Mouse (Mus musculus): ENCODE results near the gene Ptges3. TPM values are rescaled to one million over a fixed set of nuclear protein-coding genes. Genes with fewer than 3 reads are reported as not detected.
"Not testable (repeated sequence)": the region's sequence is repeated elsewhere in the genome, so short reads cannot be mapped to it uniquely, and the experiment has no call there.

The Ptges3 gene
- total RNA-seq, 2 experiments from 2014 or later, result 134 to 145 TPM

GRCm38 (mm10) chr10:128058184-128058583 is 570 bp upstream of the Ptges3 start:
- DNase-seq (ENCODE audit: extremely low spot score in 1 of 2, low spot score in 1 of 2), result no peak

GRCm38 (mm10) chr10:128059207-128059981 is 640 bp downstream of the Ptges3 start:
- DNase-seq (ENCODE audit: extremely low spot score in 1 of 2, low spot score in 1 of 2), result peak; percentile 28 to 36

- no peak for DNase-seq (ENCODE audit: extremely low spot score in 1 of 2, low spot score in 1 of 2)
These were observed 2.4 kb downstream of the Ptges3 start for GRCm38 (mm10) chr10:128061109-128061508.

- no peak for DNase-seq (ENCODE audit: extremely low spot score in 1 of 2, low spot score in 1 of 2)
These were observed 3.7 kb downstream of the Ptges3 start for GRCm38 (mm10) chr10:128062221-128062989.

- no peak for DNase-seq (ENCODE audit: extremely low spot score in 1 of 2, low spot score in 1 of 2)
These were observed 7.3 kb downstream of the Ptges3 start for GRCm38 (mm10) chr10:128066072-128066471.

GRCm38 (mm10) chr10:128069201-128069600 is 10.4 kb downstream of the Ptges3 start:
- DNase-seq (ENCODE audit: extremely low spot score in 1 of 2, low spot score in 1 of 2), result no peak

- DNase-seq (ENCODE audit: extremely low spot score in 1 of 2, low spot score in 1 of 2), result not testable (repeated sequence)
These were observed 11.7 kb downstream of the Ptges3 start for GRCm38 (mm10) chr10:128070432-128070831.

- DNase-seq (ENCODE audit: extremely low spot score in 1 of 2, low spot score in 1 of 2), result not testable (repeated sequence)
These were observed 19.5 kb downstream of the Ptges3 start for GRCm38 (mm10) chr10:128078269-128078668.

GRCm38 (mm10) chr10:128080496-128080895 is 21.7 kb downstream of the Ptges3 start:
- DNase-seq (ENCODE audit: extremely low spot score in 1 of 2, low spot score in 1 of 2), result no peak

- no peak for DNase-seq (ENCODE audit: extremely low spot score in 1 of 2, low spot score in 1 of 2)
These were observed 23.2 kb downstream of the Ptges3 start for GRCm38 (mm10) chr10:128081807-128082476.

GRCm38 (mm10) chr10:128082477-128082808 is 23.7 kb downstream of the Ptges3 start:
- DNase-seq (ENCODE audit: extremely low spot score in 1 of 2, low spot score in 1 of 2), result no peak

- DNase-seq (ENCODE audit: extremely low spot score in 1 of 2, low spot score in 1 of 2), result peak; percentile 92 to 95
These were observed 24.2 kb downstream of the Ptges3 start, which contains the start of gene Atp5b for GRCm38 (mm10) chr10:128082880-128083421. TSS of gene Atp5b (plus strand) at chr10:128083273.

GRCm38 (mm10) chr10:128083688-128084087 is 24.9 kb downstream of the Ptges3 start:
- DNase-seq (ENCODE audit: extremely low spot score in 1 of 2, low spot score in 1 of 2), result peak in 1 of 2 experiments; percentile 42

- no peak for DNase-seq (ENCODE audit: extremely low spot score in 1 of 2, low spot score in 1 of 2)
These were observed 25.4 kb downstream of the Ptges3 start for GRCm38 (mm10) chr10:128084160-128084559.

- no peak for DNase-seq (ENCODE audit: extremely low spot score in 1 of 2, low spot score in 1 of 2)
These were observed 27.6 kb downstream of the Ptges3 start for GRCm38 (mm10) chr10:128086391-128086790.

- DNase-seq (ENCODE audit: extremely low spot score in 1 of 2, low spot score in 1 of 2), result not testable (repeated sequence)
These were observed 28.5 kb downstream of the Ptges3 start for GRCm38 (mm10) chr10:128087216-128087615.

- DNase-seq (ENCODE audit: extremely low spot score in 1 of 2, low spot score in 1 of 2), result no peak
These were observed 29.4 kb downstream of the Ptges3 start for GRCm38 (mm10) chr10:128088181-128088580.

- DNase-seq (ENCODE audit: extremely low spot score in 1 of 2, low spot score in 1 of 2), result no peak
These were observed 31.1 kb downstream of the Ptges3 start for GRCm38 (mm10) chr10:128089842-128090241.

- peak; percentile 65 to 89 for DNase-seq (ENCODE audit: extremely low spot score in 1 of 2, low spot score in 1 of 2)
These were observed 32.2 kb downstream of the Ptges3 start for GRCm38 (mm10) chr10:128090651-128091563.

Measured in layer of hippocampus, postnatal 25 days (tissue).